Mouse (Mus musculus): ENCODE data around the gene Gabrq. TPM values are rescaled to one million over a fixed set of nuclear protein-coding genes. Genes with fewer than 3 reads are reported as not detected.

Gene Gabrq
- total RNA-seq (2015; ENCODE audit: low replicate concordance) = not detected in 2 replicates
- total RNA-seq (2017; ENCODE audit: low replicate concordance) = not detected in 2 replicates

DNA sequence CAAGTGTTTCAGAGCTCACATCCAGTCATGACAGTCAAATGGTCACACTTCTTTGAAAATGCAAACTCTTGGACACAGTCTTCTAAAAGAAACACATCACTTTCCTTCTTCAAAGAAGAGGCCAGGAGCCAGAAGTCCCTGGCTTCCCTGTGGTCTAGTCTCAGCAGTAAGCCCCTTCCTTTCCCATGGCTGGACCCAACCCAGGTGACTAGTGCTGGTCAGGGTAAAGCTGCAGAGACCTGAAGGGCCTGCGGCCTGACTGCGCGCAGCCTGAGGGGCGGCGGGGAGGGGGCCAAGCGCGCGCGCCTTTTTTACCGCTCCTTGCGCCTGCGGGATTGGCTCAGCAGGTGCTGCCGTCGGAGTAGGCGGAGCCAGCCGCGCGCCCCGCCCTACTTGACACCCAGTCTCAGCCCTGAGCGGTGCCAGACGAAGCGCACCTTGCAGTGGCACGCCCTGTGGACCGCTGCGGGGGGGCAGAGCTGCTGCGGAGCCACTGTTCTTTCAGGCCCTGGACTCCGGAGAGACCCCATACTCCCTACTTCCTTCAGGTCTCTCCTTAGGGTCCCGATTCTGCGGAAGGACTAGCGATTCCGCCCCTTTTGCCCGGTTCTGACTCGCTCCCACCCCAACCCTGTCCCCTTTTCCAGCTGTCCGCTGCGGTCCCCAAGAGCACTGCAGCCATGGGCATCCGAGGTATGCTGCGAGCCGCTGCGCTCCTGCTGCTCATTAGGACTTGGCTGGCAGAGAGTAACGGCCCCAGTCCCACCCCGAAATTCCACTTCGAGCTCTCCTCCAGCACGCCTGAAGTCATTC is at the start of gene Gabrq:
TSS of gene Gabrq (plus strand) at position 403 of the 813 bp plus-strand sequence.
- no peak for ATAC-seq (replicated peaks; ENCODE audit: low FRiP score, poor library complexity, severe bottlenecking)

DNA sequence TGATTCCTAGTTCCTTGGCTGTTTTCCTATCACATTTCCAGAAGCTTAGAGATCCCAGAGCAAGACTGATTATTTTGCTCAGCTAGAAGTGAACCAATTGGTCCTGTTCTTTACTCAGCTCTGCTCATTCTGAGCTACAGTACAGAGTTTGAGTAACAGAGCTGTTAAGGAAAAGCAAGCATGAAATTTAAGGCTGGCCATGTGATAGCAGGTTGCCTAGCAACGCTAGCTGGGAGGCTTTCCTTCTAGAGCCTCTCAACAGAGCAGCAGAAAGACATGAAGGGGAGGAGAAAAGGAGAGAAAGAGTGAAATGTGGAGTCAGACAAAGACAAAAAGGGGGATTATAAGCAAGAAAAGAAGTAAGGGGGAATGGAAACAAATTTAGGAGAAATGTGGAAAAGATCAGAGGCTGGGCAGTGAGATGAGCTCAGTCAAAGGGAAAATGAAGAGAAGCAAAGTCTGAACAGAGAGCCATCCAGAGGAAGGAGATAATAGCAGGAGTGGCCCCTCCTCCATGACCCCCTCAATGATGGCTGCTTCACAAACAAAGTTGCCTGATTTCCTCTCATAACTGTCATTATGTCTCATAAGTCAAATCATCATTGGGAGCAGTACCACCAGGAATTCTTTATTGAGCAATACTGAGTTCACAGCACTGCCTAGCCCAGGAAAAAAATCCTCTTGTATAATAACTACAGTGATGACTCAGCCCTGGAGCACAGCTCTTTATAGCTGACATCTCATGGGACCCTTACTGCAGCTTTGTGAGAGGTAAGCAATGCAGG is 36.0 kb upstream of the Gabrq start:
- no peak for ATAC-seq (replicated peaks; ENCODE audit: low FRiP score, poor library complexity, severe bottlenecking)

DNA sequence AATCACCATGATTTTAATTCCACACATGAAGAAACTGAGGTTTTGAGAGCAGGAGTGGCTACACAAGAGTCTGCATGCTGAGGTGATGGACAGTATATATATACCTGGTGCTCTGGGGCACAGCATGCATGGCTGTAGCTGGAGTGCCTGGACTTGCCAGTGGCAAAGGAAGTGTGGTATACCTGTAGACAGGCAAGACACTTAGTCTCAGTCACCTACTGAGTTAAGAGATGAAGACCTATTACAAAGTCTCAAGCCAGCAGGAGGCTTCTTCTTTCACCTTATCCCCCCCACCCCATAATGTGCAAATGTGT is 35.5 kb upstream of the Gabrq start:
- ATAC-seq (replicated peaks; ENCODE audit: low FRiP score, poor library complexity, severe bottlenecking) = no peak

DNA sequence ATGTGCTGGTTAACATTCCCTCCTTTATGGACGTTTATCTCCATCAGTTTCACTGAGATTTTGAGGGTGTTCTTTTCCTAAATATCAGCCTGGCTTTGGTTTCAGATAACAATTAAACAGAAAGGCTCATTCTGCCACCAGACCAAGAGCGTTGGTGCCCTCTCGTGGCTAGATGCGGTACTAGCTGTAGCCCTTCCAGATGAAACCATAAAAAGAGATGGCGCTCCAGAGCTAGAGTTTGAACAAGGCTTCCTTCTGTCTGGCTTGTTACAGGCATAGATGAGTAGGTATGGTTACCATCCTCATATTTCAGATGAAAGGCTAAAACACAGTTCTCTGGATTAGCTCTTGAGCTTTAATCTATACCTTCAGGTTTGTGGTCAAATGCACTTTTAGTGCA is 5.4 kb upstream of the Gabrq start:
- ATAC-seq (replicated peaks; ENCODE audit: low FRiP score, poor library complexity, severe bottlenecking) = no peak

DNA sequence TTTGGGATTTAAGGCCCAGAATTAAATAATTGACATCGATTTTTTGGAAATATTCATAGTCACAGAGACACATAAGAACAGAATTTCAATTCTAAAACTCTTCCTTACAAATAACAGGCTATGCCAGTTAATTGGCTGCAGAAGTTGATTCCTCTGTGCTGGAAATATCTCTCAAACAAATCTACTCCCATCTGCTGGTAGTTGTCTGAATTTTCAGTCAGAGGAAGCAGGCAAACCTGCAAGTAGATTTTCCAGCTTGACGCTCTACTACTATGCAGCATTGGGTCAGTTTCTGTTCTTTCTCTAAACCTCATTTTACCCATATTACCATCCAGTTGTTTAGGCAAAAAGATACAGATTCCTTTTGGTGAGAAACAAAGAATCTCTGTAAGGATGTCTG is 1.7 kb upstream of the Gabrq start:
- ATAC-seq (replicated peaks; ENCODE audit: low FRiP score, poor library complexity, severe bottlenecking) = no peak

DNA sequence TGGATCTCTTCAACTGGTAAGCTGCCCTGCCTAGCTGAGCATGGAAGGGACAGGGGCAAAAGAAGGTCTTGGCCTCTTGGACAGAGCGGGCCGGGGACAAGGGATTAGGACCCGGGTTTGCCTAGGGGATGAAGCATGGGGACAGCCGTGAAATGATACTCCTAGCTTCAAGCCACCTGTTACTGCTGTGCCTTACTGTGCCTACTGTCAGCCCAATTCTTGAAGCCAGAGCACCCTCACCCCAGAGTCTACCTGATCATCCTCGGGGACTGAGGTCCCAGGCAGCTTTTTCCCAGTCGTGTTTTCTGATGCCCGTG is 569 bp downstream of the Gabrq start:
- no peak for ATAC-seq (replicated peaks; ENCODE audit: low FRiP score, poor library complexity, severe bottlenecking)

Other genes starting within 250 kb of the Gabrq start
- not detected in 2 replicates for gene Gabra3, start 168.3 kb upstream of the Gabrq start, total RNA-seq (2015; ENCODE audit: low replicate concordance)
- not detected in 2 replicates for gene Gabra3, start 168.3 kb upstream of the Gabrq start, total RNA-seq (2017; ENCODE audit: low replicate concordance)
- 11.9 and 15.6 TPM in 2 replicates for gene Cetn2, start 93.2 kb downstream of the Gabrq start, total RNA-seq (2015; ENCODE audit: low replicate concordance)
- 19.0 and 27.2 TPM in 2 replicates for gene Cetn2, start 93.2 kb downstream of the Gabrq start, total RNA-seq (2017; ENCODE audit: low replicate concordance)
- gene Nsdhl, start 93.4 kb downstream of the Gabrq start, total RNA-seq (2015; ENCODE audit: low replicate concordance) = 4.0 and 20.6 TPM in 2 replicates
- 4.0 and 4.8 TPM in 2 replicates for gene Nsdhl, start 93.4 kb downstream of the Gabrq start, total RNA-seq (2017; ENCODE audit: low replicate concordance)
- not detected in 2 replicates for gene Zfp185, start 162.2 kb downstream of the Gabrq start, total RNA-seq (2015; ENCODE audit: low replicate concordance)
- not detected in 2 replicates for gene Zfp185, start 162.2 kb downstream of the Gabrq start, total RNA-seq (2017; ENCODE audit: low replicate concordance)
- gene Pnma5, start 211.9 kb downstream of the Gabrq start, total RNA-seq (2015; ENCODE audit: low replicate concordance) = not detected in 2 replicates
- not detected in 2 replicates for gene Pnma5, start 211.9 kb downstream of the Gabrq start, total RNA-seq (2017; ENCODE audit: low replicate concordance)
- gene Pnma3, start 239.6 kb downstream of the Gabrq start, total RNA-seq (2015; ENCODE audit: low replicate concordance) = not detected in 2 replicates
- not detected in 2 replicates for gene Pnma3, start 239.6 kb downstream of the Gabrq start, total RNA-seq (2017; ENCODE audit: low replicate concordance)